Mouse (Mus musculus): Measurements from ENCODE around the gene Cacnb4.

The Cacnb4 gene

DNA sequence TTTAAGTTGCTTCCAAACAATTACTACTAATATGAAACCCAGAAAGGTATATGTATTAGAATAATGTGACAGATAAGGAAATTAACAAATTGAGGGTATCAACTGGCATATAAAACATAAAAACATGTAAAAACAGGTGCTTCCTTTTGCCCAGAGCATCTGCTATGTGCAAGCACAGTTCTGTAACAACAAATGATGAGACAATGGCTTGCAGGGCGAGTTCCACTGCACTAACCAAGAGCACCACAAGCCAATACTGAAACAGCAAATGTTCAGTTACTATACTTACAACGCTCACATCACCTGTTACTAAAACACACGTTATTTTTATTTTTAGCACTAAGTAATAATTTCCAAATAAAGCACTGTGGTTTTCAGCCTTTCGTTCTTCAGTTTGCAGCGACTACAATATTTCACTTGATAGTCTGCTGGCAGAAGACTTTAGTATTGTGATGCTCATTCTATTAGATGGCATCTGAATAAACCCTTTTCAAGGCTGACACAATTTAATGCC is 264.1 kb downstream of the Cacnb4 start:
- no peak for DNase-seq

DNA sequence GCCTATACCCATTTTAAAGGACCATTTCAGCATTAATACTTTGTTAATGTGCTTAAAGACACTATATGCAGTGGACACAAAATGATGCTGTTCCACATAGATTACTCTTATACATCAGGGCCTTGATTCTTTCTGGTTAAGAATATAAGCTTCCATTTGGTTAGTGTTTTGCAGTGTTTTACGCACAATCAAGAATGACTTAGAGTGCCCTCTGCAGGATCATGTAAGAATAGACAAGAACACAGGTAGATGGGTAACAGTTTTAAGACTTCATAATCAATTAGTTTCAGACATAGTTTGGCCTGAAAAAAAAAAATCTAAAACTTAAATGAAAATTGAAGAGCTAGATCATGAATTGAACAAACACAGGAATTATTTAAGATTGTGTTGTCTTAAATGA is 270.2 kb downstream of the Cacnb4 start:
- DNase-seq = no peak

DNA sequence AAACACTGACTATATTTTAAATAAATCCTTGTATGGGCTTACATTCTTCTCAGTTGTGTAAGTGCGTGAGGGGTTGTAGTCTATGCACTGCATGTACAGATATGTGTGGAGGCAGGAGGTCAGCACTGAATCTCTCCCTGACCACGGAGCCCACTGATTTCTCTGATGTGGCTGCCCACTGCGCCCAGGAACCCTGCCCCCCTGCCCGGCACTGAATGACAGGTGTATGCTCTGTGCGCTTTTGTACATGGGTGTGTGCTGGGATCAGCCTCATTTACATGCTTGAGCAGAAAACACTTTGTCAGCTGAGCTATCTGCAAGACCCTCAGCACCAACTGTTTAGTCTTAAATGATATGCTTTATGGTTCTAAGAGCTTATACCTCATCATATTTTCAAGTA is 271.4 kb downstream of the Cacnb4 start:
- DNase-seq = no peak

DNA sequence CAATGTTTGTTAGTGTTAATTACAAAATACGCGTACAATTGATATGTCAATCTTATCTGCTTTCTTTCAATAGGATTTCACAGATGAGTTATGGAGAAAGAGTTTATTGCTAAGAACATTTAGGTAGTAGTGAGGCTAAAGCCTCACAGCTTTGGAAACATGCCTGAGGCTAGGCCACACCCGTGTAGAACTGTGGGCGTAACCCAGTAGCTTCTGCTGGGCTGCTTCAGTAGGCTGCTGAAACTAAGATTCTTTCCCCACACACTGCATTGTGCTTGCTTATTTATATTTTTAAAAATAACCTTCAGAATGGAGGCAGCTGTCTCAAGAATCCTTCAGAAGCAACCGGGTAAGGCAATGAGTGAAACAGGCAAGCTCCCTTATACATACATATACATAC is 282.1 kb downstream of the Cacnb4 start:
- DNase-seq = no peak

DNA sequence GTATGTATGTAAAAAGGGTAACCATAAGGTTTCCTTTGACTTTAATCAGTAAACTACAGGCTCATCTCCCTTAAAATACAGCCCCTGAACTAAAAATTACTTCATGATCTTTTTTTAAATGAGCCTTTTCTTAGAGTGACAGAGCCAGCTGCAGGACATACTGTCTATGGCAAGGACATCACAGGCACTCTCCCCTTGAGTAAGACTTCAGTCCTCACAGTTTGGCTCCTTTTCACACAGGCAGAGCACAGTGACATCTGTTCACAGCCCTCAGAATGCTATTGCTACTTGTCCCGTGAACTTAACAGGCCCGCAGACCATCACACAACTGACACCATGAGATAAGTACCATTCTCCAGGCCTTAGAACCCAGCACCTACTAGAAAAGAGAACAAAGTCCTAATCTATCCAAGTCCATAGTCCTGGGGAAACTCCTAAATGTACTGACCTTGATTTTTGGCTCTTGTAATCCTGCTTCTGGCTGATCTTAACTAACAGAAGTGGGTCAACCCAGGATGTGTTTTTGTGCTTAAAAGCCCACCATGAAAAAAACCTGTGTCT is 286.1 kb downstream of the Cacnb4 start:
- no peak for DNase-seq

DNA sequence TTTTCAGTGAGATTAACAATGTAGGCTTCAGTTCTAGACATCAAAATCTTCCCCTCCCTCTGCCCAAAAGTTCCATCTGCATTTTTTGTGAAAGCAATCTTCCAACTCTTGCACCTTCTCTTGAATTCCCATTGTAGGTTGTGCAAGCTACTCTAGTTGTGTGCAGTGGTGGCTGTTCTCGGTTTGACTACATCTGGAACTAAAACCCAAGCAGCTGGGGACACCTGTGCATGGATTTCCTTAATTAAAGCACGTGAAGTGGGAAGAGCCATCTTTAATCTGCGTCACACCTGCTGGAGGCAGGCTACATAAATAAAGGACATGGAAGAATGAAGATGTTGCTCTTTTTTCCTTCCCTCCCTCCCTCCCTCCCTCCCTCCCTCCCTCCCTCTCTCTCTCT is 286.7 kb downstream of the Cacnb4 start:
- no peak for DNase-seq

DNA sequence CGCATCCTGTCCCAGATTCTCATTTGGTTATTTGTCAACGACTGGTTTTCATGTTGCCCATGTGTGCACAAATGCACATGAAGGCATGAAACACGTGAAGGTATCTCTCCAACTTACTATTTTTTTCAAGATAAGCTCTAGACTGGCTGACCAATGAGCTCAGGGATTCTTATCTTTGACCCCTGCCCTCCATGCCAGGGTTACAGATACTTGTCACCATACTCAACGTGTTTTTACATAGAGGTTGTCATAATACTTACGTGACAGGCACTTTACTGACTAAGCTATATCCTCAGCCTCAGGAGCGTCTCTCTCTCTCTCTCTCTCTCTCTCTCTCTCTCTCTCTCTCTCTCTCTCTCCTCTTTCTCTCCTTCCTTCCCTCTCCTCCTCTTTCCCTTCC is 290.2 kb downstream of the Cacnb4 start:
- DNase-seq = no peak

DNA sequence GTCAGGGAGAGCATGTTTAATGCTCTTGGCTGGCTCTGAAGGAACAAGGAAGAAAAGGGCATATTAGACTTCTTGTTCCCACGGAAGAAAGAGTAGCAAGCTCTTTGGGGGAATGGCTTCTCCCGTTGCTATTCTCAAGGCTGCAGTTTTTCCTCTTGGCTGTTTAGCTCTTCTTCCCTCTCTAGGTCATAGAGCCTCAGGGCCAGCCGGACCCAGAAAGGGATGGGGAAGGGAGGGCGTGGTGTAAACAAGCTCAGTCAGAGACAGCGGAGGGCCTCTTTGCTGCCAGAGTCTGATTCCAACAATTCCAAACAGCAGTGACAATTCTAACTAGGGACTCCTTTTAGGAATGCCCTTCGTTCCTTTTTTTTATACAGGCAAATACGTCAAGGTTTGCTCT is 290.6 kb downstream of the Cacnb4 start:
- no peak for DNase-seq

DNA sequence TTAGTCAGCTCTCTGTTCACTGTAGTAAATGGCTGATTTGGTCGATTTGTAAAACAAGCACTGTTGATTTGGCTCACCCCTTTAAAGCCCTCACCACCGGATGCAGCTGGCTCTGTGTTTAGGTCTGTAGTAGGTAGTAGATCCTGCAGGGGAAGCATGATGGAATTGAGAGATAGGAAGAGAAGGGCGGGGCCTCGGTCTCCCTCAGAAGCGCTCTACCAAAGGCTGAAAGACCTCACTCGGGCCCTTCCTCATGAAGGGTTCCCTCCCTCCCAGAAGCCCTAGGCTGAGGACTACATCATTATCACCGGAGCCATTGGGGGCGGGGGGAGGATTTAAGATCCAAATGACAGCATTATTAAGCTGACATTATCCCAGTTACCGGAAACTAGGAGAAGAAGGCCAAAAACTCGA is 297.8 kb downstream of the Cacnb4 start:
- no peak for DNase-seq

DNA sequence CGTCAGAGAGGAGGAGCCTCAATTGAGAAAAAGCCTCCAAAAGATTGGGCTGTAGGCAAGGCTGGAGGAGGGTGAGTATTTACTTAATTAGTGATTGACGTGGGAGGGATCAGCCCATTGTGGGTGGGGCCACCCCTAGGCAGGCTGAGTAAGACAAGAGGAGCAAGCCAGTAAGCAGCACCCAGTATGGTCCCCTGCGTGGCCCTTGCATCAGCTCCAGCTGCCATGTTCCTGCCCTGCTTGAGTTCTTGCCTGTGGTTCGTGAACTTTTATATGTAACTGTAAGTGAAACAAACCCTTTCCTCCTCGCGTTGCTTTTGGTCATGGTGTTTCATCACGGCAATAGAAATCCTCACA is 298.2 kb downstream of the Cacnb4 start, which contains the start of gene Neb:
Gene Neb (minus strand): TSS at position 27 of the 357 bp plus-strand sequence.
- no peak for DNase-seq

Data from cerebellum, adult 9-11 months (tissue).